Mouse (Mus musculus): ENCODE measurements at regions not wholly inside any gene's neighbourhood (a gene's known extent, or its start where the extent isn't known, plus 50 kb on each side); places are given as distances from the start of the nearest gene placed in this dataset.
"Not testable (repeated sequence)": the region's sequence is repeated elsewhere in the genome, so short reads cannot be mapped to it uniquely, and the experiment has no call there.

GRCm38 (mm10) chr2:95433996-95434395 lies 884.0 kb upstream of the Lrrc4c start:
- DNase-seq (ENCODE audit: extremely low spot score, low spot score) = not testable (repeated sequence)

- no peak for DNase-seq (ENCODE audit: extremely low spot score, low spot score)
Observed at GRCm38 (mm10) chr2:95440957-95441356, 877.0 kb upstream of the Lrrc4c start.

- DNase-seq (ENCODE audit: extremely low spot score, low spot score) = no peak
Observed at GRCm38 (mm10) chr2:95443245-95443799, 874.6 kb upstream of the Lrrc4c start.

GRCm38 (mm10) chr2:95448897-95449296 lies 869.1 kb upstream of the Lrrc4c start:
- DNase-seq (ENCODE audit: extremely low spot score, low spot score) = peak; percentile 25

GRCm38 (mm10) chr2:95479827-95480226 lies 838.1 kb upstream of the Lrrc4c start:
- no peak for DNase-seq (ENCODE audit: extremely low spot score, low spot score)

GRCm38 (mm10) chr2:95483397-95483796 lies 834.6 kb upstream of the Lrrc4c start:
- DNase-seq (ENCODE audit: extremely low spot score, low spot score) = no peak

GRCm38 (mm10) chr2:95487580-95488135 lies 830.3 kb upstream of the Lrrc4c start:
- no peak for DNase-seq (ENCODE audit: extremely low spot score, low spot score)

GRCm38 (mm10) chr2:95494026-95494697 lies 823.8 kb upstream of the Lrrc4c start:
- no peak for DNase-seq (ENCODE audit: extremely low spot score, low spot score)

GRCm38 (mm10) chr2:95494698-95495088 lies 823.3 kb upstream of the Lrrc4c start:
- DNase-seq (ENCODE audit: extremely low spot score, low spot score) = no peak

GRCm38 (mm10) chr2:95511286-95511685 lies 806.7 kb upstream of the Lrrc4c start:
- DNase-seq (ENCODE audit: extremely low spot score, low spot score) = no peak

- no peak for DNase-seq (ENCODE audit: extremely low spot score, low spot score)
Observed at GRCm38 (mm10) chr2:95521624-95522023, 796.3 kb upstream of the Lrrc4c start.

- no peak for DNase-seq (ENCODE audit: extremely low spot score, low spot score)
Observed at GRCm38 (mm10) chr2:95524590-95525266, 793.2 kb upstream of the Lrrc4c start.

- DNase-seq (ENCODE audit: extremely low spot score, low spot score) = no peak
Observed at GRCm38 (mm10) chr2:95564089-95564488, 753.9 kb upstream of the Lrrc4c start.

- DNase-seq (ENCODE audit: extremely low spot score, low spot score) = no peak
Observed at GRCm38 (mm10) chr2:95575882-95576281, 742.1 kb upstream of the Lrrc4c start.

GRCm38 (mm10) chr2:95579201-95579600 lies 738.8 kb upstream of the Lrrc4c start:
- DNase-seq (ENCODE audit: extremely low spot score, low spot score) = no peak

- DNase-seq (ENCODE audit: extremely low spot score, low spot score) = no peak
Observed at GRCm38 (mm10) chr2:95586002-95586401, 732.0 kb upstream of the Lrrc4c start.

- DNase-seq (ENCODE audit: extremely low spot score, low spot score) = no peak
Observed at GRCm38 (mm10) chr2:95587044-95587443, 730.9 kb upstream of the Lrrc4c start.

- DNase-seq (ENCODE audit: extremely low spot score, low spot score) = no peak
Observed at GRCm38 (mm10) chr2:95613354-95613753, 704.6 kb upstream of the Lrrc4c start.

GRCm38 (mm10) chr2:95637533-95637932 lies 680.4 kb upstream of the Lrrc4c start:
- no peak for DNase-seq (ENCODE audit: extremely low spot score, low spot score)

- no peak for DNase-seq (ENCODE audit: extremely low spot score, low spot score)
Observed at GRCm38 (mm10) chr2:95674347-95674746, 643.6 kb upstream of the Lrrc4c start.

- no peak for DNase-seq (ENCODE audit: extremely low spot score, low spot score)
Observed at GRCm38 (mm10) chr2:95715355-95715754, 602.6 kb upstream of the Lrrc4c start.

Data from neural tube, embryonic 10.5 days (tissue).